Mouse (Mus musculus): ENCODE results near the gene Dusp8. TPM values are rescaled to one million over a fixed set of nuclear protein-coding genes. Genes with fewer than 3 reads are reported as not detected.

Gene Dusp8
- total and polyA plus RNA-seq, 3 experiments: 0.14 to 1.5 (median 0.17) TPM

GRCm38 (mm10) chr7:142035048-142035811 is 60.4 kb downstream of the Dusp8 start:
- Histone ChIP-seq H3K79me2 (replicated peaks; ENCODE audit: control insufficient read depth, extremely low read depth, insufficient read depth, poor library complexity, severe bottlenecking) (no peaks in the 10 kb centered on the region; the same call in 1 of the 2 replicates), H3K9me3 (replicated peaks; ENCODE audit: low read length) (no peaks in the 10 kb centered on the region), H3K4me1 (ENCODE audit: control insufficient read depth in 1 of 2, insufficient read depth in 2 of 2) (peaks cover 0 to 10% of the 10 kb centered on the region in 2 experiments; a peak in 1 of 4 replicates), H3K9ac (ENCODE audit: insufficient read depth, low read depth) (no peak overlapping the region), H3K36me3 (replicated peaks in 1 of 2; ENCODE audit: control insufficient read depth in 1 of 2, insufficient read depth in 1 of 2, low read length in 1 of 2) (peaks cover 0 to 56% of the 10 kb centered on the region in 2 experiments), H3K27me3 (replicated peaks) (no peaks in the 10 kb centered on the region), H3K4me3 (replicated peaks in 1 of 3; ENCODE audit: low read depth in 2 of 3, low read length in 2 of 3, poor library complexity in 1 of 3) (no peak overlapping the region), H3K27ac (ENCODE audit: insufficient read depth, low read depth) (no peak overlapping the region), H3K4me2 (ENCODE audit: insufficient read depth, low read depth, poor library complexity, severe bottlenecking) (no peak overlapping the region)
- DNase-seq (ENCODE audit: extremely low read depth): no peak
- TF ChIP-seq TBP (conservative IDR thresholded peaks at IDR 0.05; ENCODE audit: low read depth, low read length) (no peak), TCF12 (IDR thresholded peaks at IDR 0.05; ENCODE audit: low read depth, low read length) (no peak), ZC3H11A (IDR thresholded peaks at IDR 0.05; ENCODE audit: low read depth, low read length) (no peak)
- dilution Hi-C loops (cut with MboI; ENCODE audit: extremely low pct_ligation_motif_present, extremely low pct_unique_long_range_greater_than_20kb, low sequenced_read_pairs): no loop called here
- in situ Hi-C loops (cut with MboI; ENCODE audit: low pct_ligation_motif_present, low pct_unique_long_range_greater_than_20kb, low sequenced_read_pairs): no loop called here

- Histone ChIP-seq H3K36me3 (replicated peaks in 1 of 2; ENCODE audit: control insufficient read depth in 1 of 2, insufficient read depth in 1 of 2, low read length in 1 of 2) (peaks cover 0 to 53% of the 10 kb centered on the region in 2 experiments), H3K4me1 (ENCODE audit: control insufficient read depth in 1 of 2, insufficient read depth in 2 of 2) (peaks cover 0 to 10% of the 10 kb centered on the region in 2 experiments; a peak in 1 of 4 replicates), H3K27ac (ENCODE audit: insufficient read depth, low read depth) (no peak overlapping the region), H3K4me2 (ENCODE audit: insufficient read depth, low read depth, poor library complexity, severe bottlenecking) (no peak overlapping the region), H3K4me3 (replicated peaks in 1 of 3; ENCODE audit: low read depth in 2 of 3, low read length in 2 of 3, poor library complexity in 1 of 3) (no peak overlapping the region), H3K9me3 (replicated peaks; ENCODE audit: low read length) (no peaks in the 10 kb centered on the region), H3K9ac (ENCODE audit: insufficient read depth, low read depth) (no peak overlapping the region), H3K79me2 (replicated peaks; ENCODE audit: control insufficient read depth, extremely low read depth, insufficient read depth, poor library complexity, severe bottlenecking) (peaks cover 2% of the 10 kb centered on the region; the same call in 1 of the 2 replicates), H3K27me3 (replicated peaks) (no peaks in the 10 kb centered on the region)
- in situ Hi-C loops (cut with MboI; ENCODE audit: low pct_ligation_motif_present, low pct_unique_long_range_greater_than_20kb, low sequenced_read_pairs): no loop called here
- no peak for DNase-seq (ENCODE audit: extremely low read depth)
- TF ChIP-seq MAX (IDR thresholded peaks at IDR 0.05; ENCODE audit: low read length): no peak
- no peak for TF ChIP-seq GABPA (IDR thresholded peaks at IDR 0.05; ENCODE audit: insufficient replicate concordance, low read depth, low read length)
- TF ChIP-seq POLR2A (IDR thresholded peaks at IDR 0.05; ENCODE audit: low read depth, low read length): no peak
- no peak for TF ChIP-seq ELF1 (IDR thresholded peaks at IDR 0.05; ENCODE audit: low read depth, low read length)
- no peak for TF ChIP-seq USF1 (IDR thresholded peaks at IDR 0.05; ENCODE audit: low read depth, low read length)
- TF ChIP-seq CHD2 (IDR thresholded peaks at IDR 0.05; ENCODE audit: low read length): no peak
- no peak for TF ChIP-seq ZKSCAN1 (IDR thresholded peaks at IDR 0.05; ENCODE audit: borderline replicate concordance, low read depth, low read length)
- no peak for TF ChIP-seq NRF1 (IDR thresholded peaks at IDR 0.05; ENCODE audit: low read depth, low read length)
- dilution Hi-C loops (cut with MboI; ENCODE audit: extremely low pct_ligation_motif_present, extremely low pct_unique_long_range_greater_than_20kb, low sequenced_read_pairs): no loop called here
Measured at GRCm38 (mm10) chr7:142034198-142034597, 61.4 kb downstream of the Dusp8 start.

- H3K27me3 ChIP-seq (replicated peaks): no peaks in the 10 kb centered on the region
- no peak overlapping the region for H3K4me3 ChIP-seq (replicated peaks in 1 of 3; ENCODE audit: low read depth in 2 of 3, low read length in 2 of 3, poor library complexity in 1 of 3)
- no peak overlapping the region for H3K4me2 ChIP-seq (ENCODE audit: insufficient read depth, low read depth, poor library complexity, severe bottlenecking)
- in situ Hi-C loops (cut with MboI; ENCODE audit: low pct_ligation_motif_present, low pct_unique_long_range_greater_than_20kb, low sequenced_read_pairs): no loop called here
- H3K79me2 ChIP-seq (replicated peaks; ENCODE audit: control insufficient read depth, extremely low read depth, insufficient read depth, poor library complexity, severe bottlenecking): 0 out of 2 replicates have a peak, but pooled peaks cover 5% of the 10 kb centered on the region
- H3K9me3 ChIP-seq (replicated peaks; ENCODE audit: low read length): no peaks in the 10 kb centered on the region
- H3K4me1 ChIP-seq (ENCODE audit: control insufficient read depth in 1 of 2, insufficient read depth in 2 of 2): no peaks in the 10 kb centered on the region
- dilution Hi-C loops (cut with MboI; ENCODE audit: extremely low pct_ligation_motif_present, extremely low pct_unique_long_range_greater_than_20kb, low sequenced_read_pairs): no loop called here
- no peak for DNase-seq (ENCODE audit: extremely low read depth)
- H3K27ac ChIP-seq (ENCODE audit: insufficient read depth, low read depth): no peak overlapping the region
- H3K36me3 ChIP-seq (replicated peaks in 1 of 2; ENCODE audit: control insufficient read depth in 1 of 2, insufficient read depth in 1 of 2, low read length in 1 of 2): peaks cover 0 to 40% of the 10 kb centered on the region in 2 experiments
- no peak for TF ChIP-seq E2F4 (IDR thresholded peaks at IDR 0.05; ENCODE audit: insufficient replicate concordance, low read depth, low read length)
- no peak for TF ChIP-seq UBTF (IDR thresholded peaks at IDR 0.05; ENCODE audit: low read depth, low read length)
- no peak for TF ChIP-seq JUND (conservative IDR thresholded peaks at IDR 0.05; ENCODE audit: low read depth, low read length)
- no peak for TF ChIP-seq GABPA (IDR thresholded peaks at IDR 0.05; ENCODE audit: insufficient replicate concordance, low read depth, low read length)
- TF ChIP-seq SMC3 (IDR thresholded peaks at IDR 0.05; ENCODE audit: low read depth, low read length): no peak
- no peak for TF ChIP-seq NELFE (IDR thresholded peaks at IDR 0.05; ENCODE audit: low read depth, low read length)
- TF ChIP-seq MEF2A (IDR thresholded peaks at IDR 0.05; ENCODE audit: borderline replicate concordance, low read depth, low read length): no peak
- TF ChIP-seq CTCF (conservative IDR thresholded peaks at IDR 0.05 in 1 of 2, IDR thresholded peaks at IDR 0.05 in 1 of 2; ENCODE audit: low read depth in 2 of 2, low read length in 2 of 2): no peak
- TF ChIP-seq TCF12 (IDR thresholded peaks at IDR 0.05; ENCODE audit: low read depth, low read length): no peak
- TF ChIP-seq NRF1 (IDR thresholded peaks at IDR 0.05; ENCODE audit: low read depth, low read length): no peak
- no peak for TF ChIP-seq RCOR1 (conservative IDR thresholded peaks at IDR 0.05; ENCODE audit: low read depth, low read length)
- TF ChIP-seq ETS1 (conservative IDR thresholded peaks at IDR 0.05; ENCODE audit: low read depth, low read length): no peak
- TF ChIP-seq POLR2AphosphoS2 (IDR thresholded peaks at IDR 0.05; ENCODE audit: low read depth, low read length): no peak
- no peak for TF ChIP-seq ELF1 (IDR thresholded peaks at IDR 0.05; ENCODE audit: low read depth, low read length)
- TF ChIP-seq PAX5 (IDR thresholded peaks at IDR 0.05; ENCODE audit: low read length): no peak
- no peak for TF ChIP-seq EP300 (IDR thresholded peaks at IDR 0.05; ENCODE audit: low read length)
- TF ChIP-seq CHD1 (IDR thresholded peaks at IDR 0.05; ENCODE audit: low read depth, low read length): no peak
- no peak for TF ChIP-seq KAT2A (IDR thresholded peaks at IDR 0.05; ENCODE audit: insufficient replicate concordance, low read length)
- no peak for TF ChIP-seq ZC3H11A (IDR thresholded peaks at IDR 0.05; ENCODE audit: low read depth, low read length)
- no peak overlapping the region for H3K9ac ChIP-seq (ENCODE audit: insufficient read depth, low read depth)
Measured at GRCm38 (mm10) chr7:142030073-142030472, 65.6 kb downstream of the Dusp8 start.

All from CH12.LX (cell line).